Mouse (Mus musculus) ES-E14 (cell line): ENCODE measurements around the gene Rnf182. TPM values are rescaled to one million over a fixed set of nuclear protein-coding genes. Genes with fewer than 3 reads are reported as not detected.

Source experiments
- DNase-seq: peaks from one replicate; pipeline ENCODE4 v3.0.0-alpha.2; 2013; ENCODE audit warnings: low read depth, low spot score
- H3K27ac ChIP-seq: 2 replicates; pipeline ENCODE4 v1.5.1; 2012; ENCODE audit warnings: low read depth, mild to moderate bottlenecking, low read length, moderate library complexity, mixed read lengths; ENCODE audit not compliant: poor library complexity, insufficient read depth, severe bottlenecking
- H3K36me3 ChIP-seq: 2 replicates; pipeline ENCODE4 v1.6.1; 2012; ENCODE audit warnings: mild to moderate bottlenecking, low read length, moderate library complexity, mixed read lengths; ENCODE audit not compliant: control insufficient read depth, poor library complexity, insufficient read depth, severe bottlenecking
- H3K4me1 ChIP-seq, 2 experiments: fragments of 150-350 bp in 1 of 2; sonication (generic) in 1 of 2; 2 replicates each; pipeline ENCODE4 v1.6.1; 2012; ENCODE audit warnings: low read length in 2 of 2, mild to moderate bottlenecking in 1 of 2, mixed read lengths in 1 of 2; ENCODE audit not compliant: control insufficient read depth in 2 of 2, insufficient read depth in 2 of 2, poor library complexity in 1 of 2
- H3K4me3 ChIP-seq, 2 experiments: fragments of 150-350 bp in 1 of 2; sonication (generic) in 1 of 2; 2 replicates each; pipeline ENCODE4 v1.5.1; 2012; ENCODE audit warnings: low read length in 2 of 2, low read depth in 1 of 2, mild to moderate bottlenecking in 1 of 2, mixed read lengths in 1 of 2; ENCODE audit not compliant: insufficient read depth in 1 of 2, poor library complexity in 1 of 2, severe bottlenecking in 1 of 2
- H3K9ac ChIP-seq: 2 replicates; pipeline ENCODE4 v1.6.1; 2012; ENCODE audit warnings: low read depth, mild to moderate bottlenecking, low read length, mixed read lengths; ENCODE audit not compliant: poor library complexity, insufficient read depth, severe bottlenecking
- H3K9me3 ChIP-seq: fragments of 150-350 bp; sonication (generic); 2 replicates; pipeline ENCODE4 v1.6.1; 2012; ENCODE audit warnings: low read depth, mild to moderate bottlenecking, low read length; ENCODE audit not compliant: control insufficient read depth, insufficient read depth
- CHD2 ChIP-seq: IDR thresholded peaks from 2 replicates; pipeline ENCODE4 v1.6.1; 2014; ENCODE audit warnings: mild to moderate bottlenecking, low read depth, low read length, inconsistent platforms
- HCFC1 ChIP-seq: IDR thresholded peaks from 2 replicates; pipeline ENCODE4 v1.6.1; 2012; ENCODE audit warnings: low read length, inconsistent platforms, borderline replicate concordance; ENCODE audit not compliant: insufficient read depth
- MAFK ChIP-seq: IDR thresholded peaks from 2 replicates; pipeline ENCODE4 v1.6.1; 2014; ENCODE audit warnings: mild to moderate bottlenecking, low read depth, low read length, inconsistent platforms; ENCODE audit not compliant: insufficient read depth
- ZC3H11A ChIP-seq: IDR thresholded peaks from 2 replicates; pipeline ENCODE4 v1.6.1; 2012; ENCODE audit warnings: low read depth, mild to moderate bottlenecking, inconsistent platforms, low read length, borderline replicate concordance
- ZNF384 ChIP-seq: IDR thresholded peaks from 2 replicates; pipeline ENCODE4 v1.6.1; 2012; ENCODE audit warnings: low read depth, low read length, inconsistent platforms
- in situ Hi-C, 2 experiments: fragments of 600-800 bp; cut with MboI; formaldehyde crosslinking; loops; one replicate each; pipeline ENCODE4 v1.15.1; 2025; ENCODE audit warnings: low sequenced_read_pairs in 2 of 2, inconsistent platforms in 1 of 2; ENCODE audit not compliant: unreplicated experiment in 2 of 2
- total RNA-seq: library from RNA; depleted of rRNA; stranded (reverse); fragments of 300-350 nt; gene quantifications from 2 replicates; pipeline ENCODE4 v1.2.3, GENCODE M21; 2012

The Rnf182 gene
- total RNA-seq, 1 experiment: 0.22 TPM

- no peak overlapping the region for H3K27ac ChIP-seq
- no peak overlapping the region for H3K9ac ChIP-seq
- H3K4me3 ChIP-seq: no peak overlapping the region
- no peak for DNase-seq
- peaks cover 7 to 8% of the 10 kb centered on the region in 2 experiments; a peak in 3 of 4 replicates for H3K4me1 ChIP-seq
- no peaks in the 10 kb centered on the region for H3K9me3 ChIP-seq
- in situ Hi-C loops: loop anchor here in 1 of 2 experiments (25.0 kb wide), 1 partner anchor 154 kb away; no protein-coding TSS in a partner anchor
- no peaks in the 10 kb centered on the region for H3K36me3 ChIP-seq
- TF ChIP-seq CHD2: no peak
- TF ChIP-seq HCFC1: no peak
- no peak for TF ChIP-seq MAFK
- TF ChIP-seq ZC3H11A: no peak
- TF ChIP-seq ZNF384: no peak
These were observed 32.5 kb upstream of the Rnf182 start for GRCm38 (mm10) chr13:43582961-43583360.

GRCm38 (mm10) chr13:43583504-43583903 lies 32.0 kb upstream of the Rnf182 start:
- in situ Hi-C loops: loop anchor here in 1 of 2 experiments (25.0 kb wide), 1 partner anchor 154 kb away; no protein-coding TSS in a partner anchor
- Histone ChIP-seq H3K36me3 (no peaks in the 10 kb centered on the region), H3K4me3 (no peak overlapping the region), H3K9me3 (no peaks in the 10 kb centered on the region), H3K27ac (no peak overlapping the region), H3K4me1 (peaks cover 7 to 8% of the 10 kb centered on the region in 2 experiments; a peak in 3 of 4 replicates), H3K9ac (no peak overlapping the region)
- DNase-seq: no peak
- TF ChIP-seq ZC3H11A: no peak
- no peak for TF ChIP-seq ZNF384

- Histone ChIP-seq H3K27ac (no peak overlapping the region), H3K9me3 (no peaks in the 10 kb centered on the region), H3K36me3 (no peaks in the 10 kb centered on the region), H3K4me1 (peaks cover 7 to 8% of the 10 kb centered on the region in 2 experiments; a peak in 3 of 4 replicates), H3K9ac (no peak overlapping the region), H3K4me3 (no peak overlapping the region)
- no peak for DNase-seq
- in situ Hi-C loops: loop anchor here in 1 of 2 experiments (25.0 kb wide), 1 partner anchor 152 kb away; no protein-coding TSS in a partner anchor
- TF ChIP-seq CHD2 (no peak), HCFC1 (no peak), MAFK (peak; percentile 74)
These were observed 30.2 kb upstream of the Rnf182 start for GRCm38 (mm10) chr13:43585335-43585734.

- TF ChIP-seq HCFC1 (no peak), ZC3H11A (no peak), ZNF384 (no peak), MAFK (peak; percentile 94)
- H3K36me3 ChIP-seq: no peaks in the 10 kb centered on the region
- DNase-seq: no peak
- no peak overlapping the region for H3K9ac ChIP-seq
- in situ Hi-C loops: loop anchor here in 1 of 2 experiments (25.0 kb wide), 1 partner anchor 150 kb away; no protein-coding TSS in a partner anchor
- no peak overlapping the region for H3K27ac ChIP-seq
- no peaks in the 10 kb centered on the region for H3K9me3 ChIP-seq
- peaks cover 8% of the 10 kb centered on the region in 2 experiments; a peak in 3 of 4 replicates for H3K4me1 ChIP-seq
- no peak overlapping the region for H3K4me3 ChIP-seq
These were observed 28.5 kb upstream of the Rnf182 start for GRCm38 (mm10) chr13:43586966-43587365.
